Comparison of ENCODE assay signal across 25 mouse cellular contexts in genomic region chr2:117309046-117309445, GRCm38 (mm10). TPM values are rescaled to one million over a fixed set of nuclear protein-coding genes. Genes with fewer than 3 reads are reported as not detected.
"Had no signal": no experiment of that assay in that cellular context is flagged by ENCODE, and none has a peak within 500 bp of the region (broad histone marks: within the 10 kb centered on the region; RNA-seq: fewer than 3 reads in every experiment).

No protein-coding gene starts in this region.

- DNase-seq: gastrocnemius, postnatal 14 days; gastrocnemius, postnatal 36 days; heart, adult 11 months; heart, adult 2 months; heart, postnatal 14 days; heart, postnatal 36 days; kidney, adult 11 months; kidney, adult 2 months; kidney, adult 9 months; kidney, postnatal 14 days; kidney, postnatal 36 days; layer of hippocampus, postnatal 36 days; left cerebral cortex, postnatal 4 days had no signal

- H3K27ac ChIP-seq: heart, adult 2 months; heart, embryonic 13.5 days; heart, embryonic 15.5 days; hindbrain, embryonic 13.5 days; hindbrain, embryonic 15.5 days; hindbrain, postnatal 0 days; kidney, embryonic 15.5 days; kidney, postnatal 0 days; limb, embryonic 13.5 days; limb, embryonic 15.5 days; liver, embryonic 12.5 days; liver, embryonic 14.5 days had no signal

- H3K4me3 ChIP-seq: heart, adult 2 months; heart, embryonic 13.5 days; heart, embryonic 15.5 days; hindbrain, embryonic 13.5 days; hindbrain, embryonic 15.5 days; kidney, embryonic 15.5 days; limb, embryonic 13.5 days; limb, embryonic 15.5 days; liver, embryonic 12.5 days had no signal

RNA-seq across cellular contexts. Expression of gene Rasgrp1, which starts 33.8 kb away (rescaled TPM):
- total RNA-seq: gastrocnemius, adult 18-20 months had no signal
